Mouse (Mus musculus) liver, postnatal 0 days (tissue): ENCODE results near the gene St8sia1. TPM values are rescaled to one million over a fixed set of nuclear protein-coding genes. Genes with fewer than 3 reads are reported as not detected.

Source experiments
- ATAC-seq: fragments of 200-750 bp; cut with Nextera tagmentation; 2 replicates; pipeline ENCODE4 v1.8.0; 2017; ENCODE audit warnings: mild to moderate bottlenecking, moderate library complexity
- DNase-seq: peaks from one replicate; pipeline ENCODE4 v3.0.0-alpha.2; 2016
- H3K27ac ChIP-seq: fragments of 300-500 bp; sonication (generic); 2 replicates; pipeline ENCODE4 v1.5.1; 2014; ENCODE audit warnings: antibody characterized with exemption, moderate library complexity, mild to moderate bottlenecking, low read depth
- H3K27me3 ChIP-seq: fragments of 300-500 bp; sonication (generic); 2 replicates; pipeline ENCODE4 v1.6.1; 2014; ENCODE audit warnings: low read length, control low read depth, mixed read lengths; ENCODE audit not compliant: insufficient read depth
- H3K36me3 ChIP-seq: fragments of 300-500 bp; sonication (generic); replicated peaks from 2 replicates; pipeline ENCODE4 v1.6.1; 2014; ENCODE audit warnings: mild to moderate bottlenecking, control low read depth, low read length, moderate library complexity, mixed read lengths; ENCODE audit not compliant: insufficient read depth
- H3K4me1 ChIP-seq: fragments of 300-500 bp; sonication (generic); 2 replicates; pipeline ENCODE4 v1.6.1; 2014; ENCODE audit warnings: antibody characterized with exemption, mild to moderate bottlenecking, control low read depth; ENCODE audit not compliant: insufficient read depth
- H3K4me2 ChIP-seq: fragments of 300-500 bp; sonication (generic); 2 replicates; pipeline ENCODE4 v1.6.1; 2014; ENCODE audit warnings: low read depth, mild to moderate bottlenecking, low read length, moderate library complexity, mixed read lengths
- H3K4me3 ChIP-seq: fragments of 300-500 bp; sonication (generic); 2 replicates; pipeline ENCODE4 v1.5.1; 2014; ENCODE audit warnings: low read depth, low read length
- H3K9ac ChIP-seq: fragments of 300-500 bp; sonication (generic); replicated peaks from 2 replicates; pipeline ENCODE4 v1.6.1; 2014; ENCODE audit warnings: mild to moderate bottlenecking, moderate library complexity
- H3K9me3 ChIP-seq: fragments of 300-500 bp; sonication (generic); 2 replicates; pipeline ENCODE4 v1.6.1; 2016; ENCODE audit warnings: mild to moderate bottlenecking, control low read depth, low read length, mixed read lengths
- CTCF ChIP-seq: sonication (generic); IDR thresholded peaks from 2 replicates; pipeline ENCODE4 v1.5.1; 2016; ENCODE audit warnings: antibody characterized with exemption, low read depth
- EP300 ChIP-seq: IDR thresholded peaks from 2 replicates; pipeline ENCODE4 v1.6.1; 2016; ENCODE audit warnings: antibody characterized with exemption, low read depth, mild to moderate bottlenecking
- WGBS: fragments of 180-500 bp; shearing (Covaris S2); extraction: QIAGEN DNeasy Blood & Tissue Kit; methylation state at CpG from one replicate; pipeline ENCODE4 v1.1.7; 2014; ENCODE audit not compliant: insufficient replicate concordance; 5-methylcytosine and 5-hydroxymethylcytosine counted together
- polyA plus RNA-seq: library from polyadenylated mRNA; unstranded; fragments of >200 nt; fragmentation: Nextera tagmentation; extraction: Ambion mirVana; gene quantifications from 2 replicates; pipeline ENCODE4 v1.2.1, GENCODE M21; 2015

Gene St8sia1
- polyA plus RNA-seq, 1 experiment from 2014 or later = 0.22 TPM

- ATAC-seq = no peak
Measured at GRCm38 (mm10) chr6:142895371-142895770, 68.9 kb downstream of the St8sia1 start.

GRCm38 (mm10) chr6:142893716-142894115 is 70.5 kb downstream of the St8sia1 start:
- Histone ChIP-seq H3K27ac (no peak overlapping the region), H3K4me3 (no peak overlapping the region), H3K4me1 (peaks cover 11% of the 10 kb centered on the region; the same call in 1 of the 2 replicates), H3K9ac (no peak overlapping the region), H3K36me3 (no peaks in the 10 kb centered on the region), H3K27me3 (no peaks in the 10 kb centered on the region), H3K4me2 (no peak overlapping the region), H3K9me3 (no peaks in the 10 kb centered on the region)
- WGBS = 71% methylated on average over 4 of the region's 4 CpGs
- TF ChIP-seq CTCF = no peak
- no peak for TF ChIP-seq EP300
- DNase-seq (no peak), ATAC-seq (no peak)

More at GRCm38 (mm10) chr6:142895371-142895770, 68.9 kb downstream of the St8sia1 start:
- Histone ChIP-seq H3K4me2 (no peak overlapping the region), H3K36me3 (no peaks in the 10 kb centered on the region), H3K27me3 (no peaks in the 10 kb centered on the region), H3K9me3 (no peaks in the 10 kb centered on the region), H3K4me3 (no peak overlapping the region), H3K4me1 (peaks cover 7% of the 10 kb centered on the region; the same call in 1 of the 2 replicates), H3K27ac (no peak overlapping the region), H3K9ac (no peak overlapping the region)
- no peak for TF ChIP-seq CTCF
- no peak for TF ChIP-seq EP300
- DNase-seq = no peak
- 73% methylated on average over 3 of the region's 3 CpGs for WGBS

DNA sequence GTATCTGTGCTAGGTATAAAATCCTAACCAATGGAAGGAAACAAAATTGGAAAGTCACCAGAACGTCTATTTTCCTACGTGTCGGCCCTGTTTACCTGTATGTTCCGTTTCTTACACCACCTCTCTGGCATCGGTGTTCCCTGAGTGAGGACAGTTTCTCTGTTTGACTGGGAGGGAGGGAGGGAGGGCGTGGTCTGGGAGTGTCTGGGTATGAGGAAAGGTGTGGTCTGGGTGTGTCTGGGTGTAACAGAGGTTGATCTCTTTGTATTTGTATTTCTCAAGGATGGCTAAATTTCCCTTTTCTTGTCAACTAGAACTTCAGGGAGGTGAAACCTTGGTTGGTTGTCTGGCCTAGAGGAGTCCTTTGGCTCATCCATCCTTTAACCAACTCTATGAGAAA is 73.9 kb downstream of the St8sia1 start:
- no peak overlapping the region for H3K4me2 ChIP-seq
- no peaks in the 10 kb centered on the region for H3K27me3 ChIP-seq
- H3K36me3 ChIP-seq = no peaks in the 10 kb centered on the region
- H3K9me3 ChIP-seq = no peaks in the 10 kb centered on the region
- ATAC-seq = no peak
- no peak for DNase-seq
- H3K4me1 ChIP-seq = peaks cover 11% of the 10 kb centered on the region; the same call in 1 of the 2 replicates
- H3K4me3 ChIP-seq = no peak overlapping the region
- no peak overlapping the region for H3K9ac ChIP-seq
- no peak overlapping the region for H3K27ac ChIP-seq
- WGBS = 69% methylated on average over 6 of the region's 6 CpGs
- TF ChIP-seq EP300 (no peak), CTCF (no peak)

DNA sequence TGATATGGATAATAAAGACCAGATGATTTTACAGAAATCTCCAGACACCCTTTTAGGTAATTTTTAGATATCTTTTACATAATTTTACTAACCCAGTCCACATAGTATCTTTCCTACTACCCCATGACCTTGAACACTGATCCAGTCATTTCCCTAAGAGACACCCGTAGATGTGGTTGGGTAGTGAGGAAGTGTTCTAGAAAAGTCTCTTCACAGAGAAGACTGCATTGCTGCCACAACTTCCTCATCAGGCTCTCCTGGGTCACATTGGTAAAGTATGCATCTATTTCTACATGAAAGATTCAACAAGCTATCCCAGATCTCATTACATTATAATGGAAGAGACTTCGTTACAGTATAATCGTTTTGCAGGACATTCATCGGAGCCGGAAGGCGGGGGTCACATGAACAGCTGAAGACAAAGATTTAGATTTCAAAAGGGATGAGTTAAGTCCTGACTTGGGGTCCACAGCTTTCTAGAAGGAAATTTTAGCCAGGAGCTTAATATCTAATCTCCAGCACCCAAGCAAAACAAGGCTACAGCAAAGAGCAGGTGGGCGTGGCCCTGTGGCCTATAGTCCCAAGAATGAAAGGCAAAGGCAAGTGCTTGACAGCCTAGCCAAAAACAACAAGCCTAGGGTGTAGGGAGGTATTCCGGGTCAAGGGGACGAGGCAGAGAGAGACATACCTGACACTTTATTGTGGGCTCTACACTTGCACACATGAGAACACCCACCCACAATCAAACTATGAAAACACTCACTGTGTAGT is 75.1 kb downstream of the St8sia1 start:
- no peak for ATAC-seq
- TF ChIP-seq EP300 (no peak), CTCF (no peak)
- Histone ChIP-seq H3K36me3 (no peaks in the 10 kb centered on the region), H3K4me1 (peaks cover 11% of the 10 kb centered on the region; the same call in 1 of the 2 replicates), H3K27me3 (no peaks in the 10 kb centered on the region), H3K4me2 (no peak overlapping the region), H3K27ac (no peak overlapping the region), H3K9ac (no peak overlapping the region), H3K9me3 (no peaks in the 10 kb centered on the region), H3K4me3 (no peak overlapping the region)
- WGBS = 79% methylated on average over 9 of the region's 9 CpGs
- no peak for DNase-seq

GRCm38 (mm10) chr6:142888346-142888745 is 75.9 kb downstream of the St8sia1 start:
- ATAC-seq (no peak), DNase-seq (no peak)
- no peak overlapping the region for H3K4me2 ChIP-seq
- H3K27me3 ChIP-seq = no peaks in the 10 kb centered on the region
- no peaks in the 10 kb centered on the region for H3K36me3 ChIP-seq
- H3K4me3 ChIP-seq = no peak overlapping the region
- H3K27ac ChIP-seq = no peak overlapping the region
- H3K4me1 ChIP-seq = peaks cover 11% of the 10 kb centered on the region; the same call in 1 of the 2 replicates
- TF ChIP-seq EP300 = no peak
- TF ChIP-seq CTCF = no peak
- H3K9me3 ChIP-seq = no peaks in the 10 kb centered on the region
- 81% methylated on average over 6 of the region's 6 CpGs for WGBS
- no peak overlapping the region for H3K9ac ChIP-seq

GRCm38 (mm10) chr6:142887375-142887774 is 76.9 kb downstream of the St8sia1 start:
- Histone ChIP-seq H3K27ac (no peak overlapping the region), H3K4me1 (peaks cover 11% of the 10 kb centered on the region; the same call in 1 of the 2 replicates), H3K36me3 (no peaks in the 10 kb centered on the region), H3K9ac (no peak overlapping the region), H3K4me3 (no peak overlapping the region), H3K4me2 (no peak overlapping the region), H3K27me3 (no peaks in the 10 kb centered on the region), H3K9me3 (no peaks in the 10 kb centered on the region)
- ATAC-seq = no peak
- no peak for DNase-seq
- 38% methylated on average over 1 of the region's 1 CpGs for WGBS
- TF ChIP-seq EP300 (no peak), CTCF (no peak)
